Mouse (Mus musculus): ENCODE measurements around the gene Rrn3.

- TF ChIP-seq CTCF (IDR thresholded peaks at IDR 0.05) = no peak
- TF ChIP-seq EP300 (IDR thresholded peaks at IDR 0.05) = no peak
Measured at GRCm38 (mm10) chr16:13807616-13808015, 27.1 kb downstream of the Rrn3 start.

All from lung, postnatal 0 days (tissue).